Mouse (Mus musculus): ENCODE data around the gene Jarid2. TPM values are rescaled to one million over a fixed set of nuclear protein-coding genes. Genes with fewer than 3 reads are reported as not detected.

Gene Jarid2
- polyA plus RNA-seq, 1 experiment from 2014 or later = 28.6 TPM

DNA sequence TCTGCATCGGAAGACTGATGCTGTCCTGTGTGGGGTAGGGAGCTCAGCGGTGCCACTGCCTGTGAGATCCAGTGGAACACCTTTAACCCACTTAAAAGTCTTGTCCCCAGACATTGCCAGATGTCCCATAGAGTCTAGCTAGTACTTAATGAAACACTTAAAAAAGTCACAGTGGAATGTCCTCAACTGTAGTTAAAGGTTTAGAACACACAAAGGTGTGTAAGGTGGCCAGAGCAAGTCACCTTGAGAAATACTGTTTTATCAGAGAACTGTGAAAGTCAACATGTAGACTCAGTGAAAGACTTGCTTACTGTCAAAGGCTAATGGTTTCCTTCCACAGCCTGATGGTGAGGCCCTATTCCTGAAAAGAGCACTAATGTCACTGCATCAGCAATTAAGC lies 195.9 kb downstream of the Jarid2 start:
- no peaks in the 10 kb centered on the region for H3K27me3 ChIP-seq (replicated peaks; ENCODE audit: control insufficient read depth, insufficient read depth, low read length)
- H3K4me2 ChIP-seq (ENCODE audit: low read length) = no peak overlapping the region
- H3K4me3 ChIP-seq (ENCODE audit: low read length) = no peak overlapping the region
- H3K9me3 ChIP-seq (ENCODE audit: control insufficient read depth, low read length) = no peaks in the 10 kb centered on the region
- no peak overlapping the region for H3K9ac ChIP-seq (ENCODE audit: low read depth, low read length)
- WGBS = 84% methylated on average over 2 of the region's 2 CpGs
- ATAC-seq = no peak
- no peaks in the 10 kb centered on the region; the same call in 1 of the 2 replicates for H3K4me1 ChIP-seq (ENCODE audit: control insufficient read depth, insufficient read depth, low read depth, low read length)
- H3K27ac ChIP-seq (ENCODE audit: low read depth, low read length) = no peak overlapping the region
- peaks cover 18% of the 10 kb centered on the region for H3K36me3 ChIP-seq (ENCODE audit: control insufficient read depth, insufficient read depth, low read length)

DNA sequence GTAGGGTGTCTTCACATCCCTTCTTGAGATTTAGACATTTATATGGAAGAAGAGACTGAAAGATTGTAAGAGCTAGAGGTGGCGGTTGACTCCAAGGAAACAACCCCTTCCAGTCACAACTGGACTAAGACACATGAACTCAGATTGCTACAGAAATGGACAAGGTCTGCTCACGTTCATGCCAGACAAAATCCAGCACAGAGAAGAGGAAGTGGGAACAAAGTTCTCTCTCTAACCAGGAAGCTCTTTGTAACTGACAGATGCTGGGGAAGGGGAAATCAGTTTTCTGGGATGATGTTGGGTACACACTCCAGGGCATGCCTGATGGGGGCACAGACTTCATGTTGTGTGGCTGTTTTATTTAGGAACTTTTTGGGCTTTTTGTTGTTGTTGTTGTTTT lies 197.0 kb downstream of the Jarid2 start:
- ATAC-seq = no peak
- Histone ChIP-seq H3K9ac (ENCODE audit: low read depth, low read length) (no peak overlapping the region), H3K4me2 (ENCODE audit: low read length) (no peak overlapping the region), H3K36me3 (ENCODE audit: control insufficient read depth, insufficient read depth, low read length) (peaks cover 18% of the 10 kb centered on the region), H3K4me3 (ENCODE audit: low read length) (no peak overlapping the region), H3K9me3 (ENCODE audit: control insufficient read depth, low read length) (no peaks in the 10 kb centered on the region), H3K27me3 (replicated peaks; ENCODE audit: control insufficient read depth, insufficient read depth, low read length) (no peaks in the 10 kb centered on the region), H3K27ac (ENCODE audit: low read depth, low read length) (no peak overlapping the region), H3K4me1 (ENCODE audit: control insufficient read depth, insufficient read depth, low read depth, low read length) (no peaks in the 10 kb centered on the region; the same call in 1 of the 2 replicates)
- 95% methylated on average over 2 of the region's 2 CpGs for WGBS

DNA sequence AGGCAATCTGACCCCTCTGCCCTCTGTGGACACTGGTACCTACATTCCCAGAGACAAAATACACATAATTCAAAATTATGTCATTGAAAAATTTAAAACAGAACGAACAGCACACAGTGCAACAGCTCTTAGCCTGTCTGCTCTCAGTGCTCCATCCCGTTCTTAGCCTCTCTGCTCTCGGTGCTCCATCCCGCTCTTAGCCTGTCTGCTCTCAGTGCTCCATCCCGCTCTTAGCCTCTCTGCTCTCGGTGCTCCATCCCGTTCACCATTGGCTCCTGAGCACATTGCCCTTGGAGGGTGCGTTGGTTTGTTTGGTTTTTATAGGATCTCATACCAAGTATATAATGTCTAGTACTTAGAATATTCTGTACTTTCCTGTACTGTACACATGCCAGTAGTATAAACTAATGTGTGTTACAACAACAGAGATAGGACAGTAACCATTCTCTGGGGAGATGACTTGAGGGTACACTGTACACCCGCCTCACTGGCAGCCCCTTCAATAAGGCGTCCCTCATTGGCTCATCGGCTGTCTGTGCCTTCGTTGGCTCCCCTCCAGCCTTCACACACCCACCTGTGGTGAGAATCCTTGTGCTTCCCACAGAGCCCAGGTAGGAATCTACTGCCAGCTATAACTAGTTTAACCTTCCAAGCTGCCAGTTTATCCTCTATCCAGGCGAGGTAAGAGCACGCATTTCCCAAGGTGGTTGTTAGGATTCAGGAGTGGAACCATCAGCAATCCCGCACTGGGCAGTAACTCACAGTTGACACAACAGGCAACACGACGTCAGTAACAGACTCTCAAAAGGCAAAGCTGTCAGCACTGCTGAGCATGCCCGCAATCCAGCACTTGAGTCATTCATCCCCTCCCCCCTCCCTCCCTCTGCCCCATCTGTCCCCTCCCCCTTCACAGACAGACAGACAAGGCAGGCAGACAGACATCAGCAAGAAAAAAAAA lies 203.3 kb downstream of the Jarid2 start:
- H3K36me3 ChIP-seq (ENCODE audit: control insufficient read depth, insufficient read depth, low read length) = no peaks in the 10 kb centered on the region
- no peak overlapping the region for H3K4me2 ChIP-seq (ENCODE audit: low read length)
- H3K9ac ChIP-seq (ENCODE audit: low read depth, low read length) = no peak overlapping the region
- H3K9me3 ChIP-seq (ENCODE audit: control insufficient read depth, low read length) = no peaks in the 10 kb centered on the region
- no peaks in the 10 kb centered on the region for H3K27me3 ChIP-seq (replicated peaks; ENCODE audit: control insufficient read depth, insufficient read depth, low read length)
- H3K4me3 ChIP-seq (ENCODE audit: low read length) = no peak overlapping the region
- H3K27ac ChIP-seq (ENCODE audit: low read depth, low read length) = no peak overlapping the region
- peaks cover 18% of the 10 kb centered on the region for H3K4me1 ChIP-seq (ENCODE audit: control insufficient read depth, insufficient read depth, low read depth, low read length)
- ATAC-seq = peak; percentile 49; the same call in 1 of the 2 replicates
- WGBS = 58% methylated on average over 18 of the region's 18 CpGs

DNA sequence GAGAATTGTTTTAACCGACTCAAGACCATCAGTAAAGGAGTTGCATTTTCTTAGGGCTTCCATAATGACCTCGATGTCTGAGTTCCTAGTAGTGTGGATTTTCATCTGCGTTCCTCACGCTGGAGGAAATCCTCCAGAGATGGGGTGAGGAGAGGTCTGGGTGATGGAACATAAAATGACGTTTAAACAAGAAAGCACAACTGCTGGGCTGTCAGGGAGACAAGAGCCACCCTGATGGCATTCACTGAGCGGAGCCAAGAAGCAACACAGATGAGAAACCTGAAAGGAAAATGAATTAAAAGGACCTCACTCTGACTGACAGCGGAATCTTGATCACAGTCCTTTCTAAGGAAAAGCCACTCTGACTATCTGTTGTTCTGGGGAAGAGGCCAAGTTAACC lies 204.3 kb downstream of the Jarid2 start:
- Histone ChIP-seq H3K4me2 (ENCODE audit: low read length) (no peak overlapping the region), H3K4me3 (ENCODE audit: low read length) (no peak overlapping the region), H3K27ac (ENCODE audit: low read depth, low read length) (no peak overlapping the region), H3K27me3 (replicated peaks; ENCODE audit: control insufficient read depth, insufficient read depth, low read length) (no peaks in the 10 kb centered on the region), H3K9me3 (ENCODE audit: control insufficient read depth, low read length) (no peaks in the 10 kb centered on the region), H3K4me1 (ENCODE audit: control insufficient read depth, insufficient read depth, low read depth, low read length) (peaks cover 18% of the 10 kb centered on the region), H3K36me3 (ENCODE audit: control insufficient read depth, insufficient read depth, low read length) (no peaks in the 10 kb centered on the region), H3K9ac (ENCODE audit: low read depth, low read length) (no peak overlapping the region)
- 32% methylated on average over 7 of the region's 7 CpGs for WGBS
- 0 out of 2 replicates have a peak, but pooled peaks have one; percentile 18 for ATAC-seq

DNA sequence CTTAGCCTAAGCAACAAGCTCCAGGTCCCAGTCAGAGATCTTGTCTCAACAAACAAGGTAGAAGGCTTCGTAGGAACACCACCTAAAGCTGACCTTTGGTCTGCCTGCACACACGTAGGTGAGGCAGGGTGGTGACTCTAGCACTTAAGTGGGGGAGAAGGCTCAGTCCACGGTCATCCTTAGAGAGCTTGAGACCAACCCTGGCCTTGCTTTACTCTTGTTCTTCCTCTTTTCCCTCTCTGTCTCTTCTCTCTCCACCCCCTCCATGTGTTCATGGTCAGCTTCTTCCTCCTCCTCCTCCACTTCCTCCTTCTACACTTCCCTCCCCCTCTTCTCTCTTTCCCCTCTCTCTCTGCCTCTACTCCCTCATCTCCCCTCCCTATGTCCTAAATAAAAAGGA lies 208.4 kb downstream of the Jarid2 start:
- H3K27me3 ChIP-seq (replicated peaks; ENCODE audit: control insufficient read depth, insufficient read depth, low read length) = no peaks in the 10 kb centered on the region
- no peak overlapping the region for H3K4me2 ChIP-seq (ENCODE audit: low read length)
- whole genome bisulfite sequencing = 93% methylated on average over 3 of the region's 3 CpGs
- H3K4me1 ChIP-seq (ENCODE audit: control insufficient read depth, insufficient read depth, low read depth, low read length) = peaks cover 17% of the 10 kb centered on the region
- H3K36me3 ChIP-seq (ENCODE audit: control insufficient read depth, insufficient read depth, low read length) = no peaks in the 10 kb centered on the region
- H3K27ac ChIP-seq (ENCODE audit: low read depth, low read length) = no peak overlapping the region
- H3K9me3 ChIP-seq (ENCODE audit: control insufficient read depth, low read length) = no peaks in the 10 kb centered on the region
- ATAC-seq = no peak
- H3K4me3 ChIP-seq (ENCODE audit: low read length) = no peak overlapping the region
- no peak overlapping the region for H3K9ac ChIP-seq (ENCODE audit: low read depth, low read length)

DNA sequence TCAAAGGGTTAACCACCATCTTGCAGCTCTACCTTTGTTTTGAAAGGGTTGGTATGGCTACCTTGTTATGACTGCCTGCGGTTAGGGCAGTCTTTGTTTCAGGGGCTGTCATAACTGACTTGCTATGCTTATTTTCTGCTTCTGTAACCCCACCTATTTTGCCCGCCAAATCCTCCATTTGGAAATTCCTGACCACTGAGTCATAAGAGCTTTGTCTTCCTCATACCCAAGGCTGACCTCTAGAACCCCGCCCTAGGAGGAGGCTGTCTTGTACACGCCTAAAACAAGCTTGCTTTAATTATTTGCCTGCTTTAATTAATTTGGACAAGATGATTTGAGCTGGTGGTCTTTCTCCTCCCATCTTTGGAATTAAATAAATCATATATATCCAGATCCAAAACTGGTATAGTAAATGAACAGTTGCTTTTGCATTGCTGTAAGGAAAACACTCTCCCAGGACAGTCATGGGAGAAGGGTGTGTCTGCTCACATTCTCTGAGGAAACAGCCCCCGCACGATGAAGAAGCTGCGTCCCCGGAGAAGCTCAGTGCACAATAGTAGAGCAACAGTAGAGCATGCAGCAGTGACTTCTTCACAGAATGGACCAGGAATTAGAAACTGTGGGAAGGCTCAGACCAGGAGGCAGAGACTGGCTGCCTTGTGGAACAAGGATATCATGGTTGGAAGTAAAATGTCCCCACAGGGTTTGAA lies 210.2 kb downstream of the Jarid2 start:
- Histone ChIP-seq H3K9ac (ENCODE audit: low read depth, low read length) (no peak overlapping the region), H3K9me3 (ENCODE audit: control insufficient read depth, low read length) (no peaks in the 10 kb centered on the region), H3K27me3 (replicated peaks; ENCODE audit: control insufficient read depth, insufficient read depth, low read length) (no peaks in the 10 kb centered on the region), H3K4me3 (ENCODE audit: low read length) (no peak overlapping the region), H3K27ac (ENCODE audit: low read depth, low read length) (no peak overlapping the region), H3K36me3 (ENCODE audit: control insufficient read depth, insufficient read depth, low read length) (no peaks in the 10 kb centered on the region), H3K4me2 (ENCODE audit: low read length) (no peak overlapping the region), H3K4me1 (ENCODE audit: control insufficient read depth, insufficient read depth, low read depth, low read length) (peaks cover 8% of the 10 kb centered on the region)
- WGBS = 74% methylated on average over 8 of the region's 8 CpGs
- no peak for ATAC-seq

DNA sequence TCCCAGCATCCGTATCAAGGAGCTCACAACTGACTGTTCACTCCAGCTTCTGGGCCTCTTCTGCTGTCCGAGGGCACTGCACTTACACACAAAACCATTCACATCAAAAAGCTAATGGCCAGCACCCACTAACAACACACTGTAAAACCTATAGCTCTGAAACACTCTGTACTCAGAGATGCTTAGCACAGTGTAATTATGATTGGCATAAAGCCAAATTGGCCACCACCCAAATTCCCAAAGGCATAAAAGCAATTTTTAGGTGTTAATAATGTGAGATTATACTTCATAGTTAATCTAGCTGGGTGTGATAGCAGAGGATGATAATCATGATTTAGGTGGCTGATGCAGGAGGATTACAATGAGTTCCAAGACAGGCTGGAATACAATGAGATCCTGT lies 214.3 kb downstream of the Jarid2 start:
- Histone ChIP-seq H3K36me3 (ENCODE audit: control insufficient read depth, insufficient read depth, low read length) (no peaks in the 10 kb centered on the region), H3K27ac (ENCODE audit: low read depth, low read length) (no peak overlapping the region), H3K9me3 (ENCODE audit: control insufficient read depth, low read length) (no peaks in the 10 kb centered on the region), H3K9ac (ENCODE audit: low read depth, low read length) (no peak overlapping the region), H3K4me1 (ENCODE audit: control insufficient read depth, insufficient read depth, low read depth, low read length) (peaks cover 22% of the 10 kb centered on the region), H3K27me3 (replicated peaks; ENCODE audit: control insufficient read depth, insufficient read depth, low read length) (no peaks in the 10 kb centered on the region), H3K4me2 (ENCODE audit: low read length) (no peak overlapping the region), H3K4me3 (ENCODE audit: low read length) (no peak overlapping the region)
- no peak for ATAC-seq
- WGBS = 66% methylated on average over 2 of the region's 2 CpGs

DNA sequence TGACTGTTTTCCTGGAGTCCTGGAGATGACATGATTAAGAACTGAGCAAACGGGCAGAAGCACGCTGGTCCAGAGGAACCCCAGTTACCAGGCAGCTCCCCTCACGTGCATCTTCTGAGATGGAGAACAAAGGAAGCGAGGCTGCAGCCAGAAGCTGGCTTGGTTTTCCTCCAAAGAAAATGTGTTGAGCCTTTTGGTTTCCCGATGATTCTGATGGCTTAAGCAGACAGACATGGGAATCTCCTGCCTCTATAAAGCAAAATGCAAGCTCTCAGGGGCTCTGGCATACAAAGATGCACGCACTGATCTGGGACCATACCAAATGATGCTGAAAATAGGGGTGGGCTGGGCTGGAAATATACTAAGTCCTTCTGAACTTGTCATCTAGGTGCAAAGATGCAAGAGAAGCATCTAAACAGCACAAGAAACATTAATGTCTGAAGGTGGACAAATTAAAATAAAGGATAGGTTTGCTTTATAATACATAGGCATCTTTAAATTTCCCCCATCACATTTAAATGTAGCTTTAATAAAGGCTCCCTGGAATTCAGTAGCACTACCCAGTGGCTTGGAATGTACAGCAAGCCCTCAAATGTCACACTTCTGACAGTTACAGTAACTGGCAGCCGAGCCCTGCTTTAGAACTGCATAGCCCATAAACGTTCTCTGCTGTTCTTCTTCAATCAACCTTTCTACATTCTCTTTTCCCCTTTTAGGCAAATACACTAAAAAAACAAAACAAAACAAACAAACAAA lies 217.8 kb downstream of the Jarid2 start:
- peak; percentile 85 for ATAC-seq
- Histone ChIP-seq H3K27me3 (replicated peaks; ENCODE audit: control insufficient read depth, insufficient read depth, low read length) (no peaks in the 10 kb centered on the region), H3K9me3 (ENCODE audit: control insufficient read depth, low read length) (no peaks in the 10 kb centered on the region), H3K4me1 (ENCODE audit: control insufficient read depth, insufficient read depth, low read depth, low read length) (peaks cover 20% of the 10 kb centered on the region), H3K4me2 (ENCODE audit: low read length) (peak overlapping the region; percentile 67), H3K36me3 (ENCODE audit: control insufficient read depth, insufficient read depth, low read length) (no peaks in the 10 kb centered on the region), H3K27ac (ENCODE audit: low read depth, low read length) (peak overlapping the region; percentile 82), H3K4me3 (ENCODE audit: low read length) (peak overlapping the region; percentile 39), H3K9ac (ENCODE audit: low read depth, low read length) (peak overlapping the region; percentile 57)
- WGBS = 3% methylated on average over 8 of the region's 8 CpGs
